Mouse (Mus musculus) layer of hippocampus, adult 2 months (tissue): ENCODE measurements around the gene Sfxn3. TPM values are rescaled to one million over a fixed set of nuclear protein-coding genes. Genes with fewer than 3 reads are reported as not detected.

Source experiments
- DNase-seq, 2 experiments: peaks; one replicate each; pipeline ENCODE4 v3.0.0; 2022; ENCODE audit warnings: low spot score in 2 of 2
- H3K27ac ChIP-seq: fragments of 200-600 bp; 2 replicates; pipeline ENCODE4 v1.8.1; 2022
- H3K4me3 ChIP-seq: fragments of 200-600 bp; 2 replicates; pipeline ENCODE4 v1.8.1; 2022; ENCODE audit warnings: mild to moderate bottlenecking
- CTCF ChIP-seq: fragments of 200-600 bp; conservative IDR thresholded peaks from 2 replicates; pipeline ENCODE4 v1.8.1; 2022; ENCODE audit warnings: antibody characterized with exemption, mild to moderate bottlenecking, moderate library complexity
- total RNA-seq, 2 experiments: library from RNA; stranded (reverse); gene quantifications; 2 replicates each; pipeline ENCODE4 v1.2.3; 2021

Sfxn3 gene
- total RNA-seq, 2 experiments from 2014 or later, result 87.3 to 99.8 TPM

DNA sequence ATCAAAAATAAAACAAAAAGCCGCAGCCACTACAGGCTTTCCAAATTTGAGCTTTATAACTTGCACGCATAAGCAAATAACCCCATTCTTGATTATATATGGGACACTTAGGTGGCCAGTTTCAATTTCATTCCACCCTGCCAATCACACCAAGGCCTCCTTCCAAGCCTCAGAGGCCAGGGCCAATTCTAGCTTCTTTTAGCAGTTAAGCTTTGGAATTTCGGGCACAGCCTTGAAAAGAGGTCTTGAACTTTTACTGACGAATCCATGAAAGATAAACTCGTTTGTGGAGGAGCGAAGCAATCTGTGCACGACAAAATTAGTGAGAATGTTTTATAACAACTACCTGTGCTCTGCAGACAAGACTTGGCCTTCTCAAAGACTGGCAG is 10.4 kb downstream of the Sfxn3 start:
- Histone ChIP-seq H3K4me3 (peak overlapping the region; percentile 54), H3K27ac (peak overlapping the region; percentile 92)
- TF ChIP-seq CTCF, result no peak
- no peak for DNase-seq

GRCm38 (mm10) chr19:45058113-45058839 is 11.0 kb downstream of the Sfxn3 start:
- Histone ChIP-seq H3K4me3 (peak overlapping the region; percentile 54), H3K27ac (peak overlapping the region; percentile 92)
- TF ChIP-seq CTCF, result no peak
- peak; percentile 91 to 94 for DNase-seq

DNA sequence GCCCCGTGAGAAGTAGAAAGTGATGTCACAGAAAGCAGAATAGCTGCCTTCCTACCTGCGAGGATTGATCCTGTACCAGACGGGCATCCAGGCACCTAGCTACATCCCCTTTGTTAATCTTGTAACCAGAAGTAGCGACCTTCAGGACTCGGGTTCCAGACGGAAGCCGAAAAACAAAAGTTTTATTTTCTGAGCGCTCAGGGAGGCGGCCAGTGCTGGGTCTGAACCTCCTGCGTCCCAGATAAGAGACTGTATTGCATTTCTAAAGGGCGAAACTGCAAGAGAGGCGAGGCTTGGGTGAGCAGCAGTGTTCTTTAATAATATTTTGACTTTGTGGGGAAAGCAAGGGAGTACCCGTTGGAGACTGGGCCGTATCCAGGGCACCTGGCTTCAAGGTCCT is 11.5 kb downstream of the Sfxn3 start:
- DNase-seq, result no peak
- H3K4me3 ChIP-seq, result peak overlapping the region; percentile 54
- H3K27ac ChIP-seq, result peak overlapping the region; percentile 92
- no peak for TF ChIP-seq CTCF

DNA sequence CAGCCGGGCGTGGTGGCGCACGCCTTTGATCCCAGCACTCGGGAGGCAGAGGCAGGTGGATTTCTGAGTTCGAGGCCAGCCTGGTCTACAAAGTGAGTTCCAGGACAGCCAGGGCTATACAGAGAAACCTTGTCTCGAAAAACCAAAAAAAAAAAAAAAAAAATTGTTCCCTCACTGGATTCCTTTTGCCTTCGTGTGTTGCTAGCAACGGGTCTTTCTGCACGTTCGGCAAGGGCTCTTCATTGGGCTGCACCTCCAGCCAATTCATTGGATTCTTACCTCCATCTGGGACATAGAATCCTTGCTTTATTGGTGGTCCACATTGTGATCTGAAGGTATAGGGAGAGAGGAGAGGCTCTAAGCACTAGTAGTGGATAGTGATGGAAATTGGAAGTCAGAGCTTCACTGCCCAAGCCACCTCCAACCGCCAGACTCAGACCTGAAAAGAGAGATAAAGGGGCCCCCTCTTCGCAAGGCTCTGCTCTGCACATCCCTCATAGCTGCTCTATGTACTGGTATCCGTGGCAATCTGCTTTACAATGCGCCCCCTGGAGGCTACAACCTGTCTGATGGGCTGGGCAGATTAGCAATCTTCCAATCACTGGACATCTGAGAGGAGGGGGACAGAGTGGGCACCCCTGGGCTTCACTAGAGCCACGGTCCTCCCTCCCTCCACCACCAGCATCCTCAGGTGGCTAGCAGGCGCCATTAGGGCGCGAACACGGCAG is 16.4 kb downstream of the Sfxn3 start:
- peak in 1 of 2 experiments; percentile 61 for DNase-seq
- H3K4me3 ChIP-seq, result no peak overlapping the region
- peak; percentile 84 for TF ChIP-seq CTCF
- H3K27ac ChIP-seq, result no peak overlapping the region

DNA sequence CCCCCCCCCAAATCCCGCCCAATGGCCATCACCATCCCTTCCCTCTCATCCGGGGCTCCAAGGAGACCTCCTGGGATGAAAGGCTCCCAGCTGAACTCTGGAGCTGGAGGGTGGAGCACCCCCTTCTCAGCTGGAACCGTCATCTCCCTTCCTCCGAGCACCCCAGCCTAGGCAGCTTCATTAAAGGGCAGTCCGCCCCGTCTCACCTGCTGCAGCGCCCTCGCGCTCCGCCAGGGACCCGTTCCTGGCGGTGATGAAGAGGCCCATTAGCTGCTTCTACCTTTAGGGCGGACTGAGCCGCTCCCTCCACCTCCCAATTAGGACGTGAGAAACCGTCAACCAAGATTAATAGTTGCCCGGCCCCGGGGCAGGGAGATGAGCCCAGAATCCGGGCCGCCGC is 17.9 kb downstream of the Sfxn3 start:
- no peak for DNase-seq
- 0 out of 2 replicates have a peak, but pooled peaks have one; percentile 7 for TF ChIP-seq CTCF
- H3K27ac ChIP-seq, result no peak overlapping the region
- no peak overlapping the region for H3K4me3 ChIP-seq

GRCm38 (mm10) chr19:45067170-45067569 is 19.9 kb downstream of the Sfxn3 start:
- Histone ChIP-seq H3K27ac (no peak overlapping the region), H3K4me3 (no peak overlapping the region)
- DNase-seq, result no peak
- no peak for TF ChIP-seq CTCF

DNA sequence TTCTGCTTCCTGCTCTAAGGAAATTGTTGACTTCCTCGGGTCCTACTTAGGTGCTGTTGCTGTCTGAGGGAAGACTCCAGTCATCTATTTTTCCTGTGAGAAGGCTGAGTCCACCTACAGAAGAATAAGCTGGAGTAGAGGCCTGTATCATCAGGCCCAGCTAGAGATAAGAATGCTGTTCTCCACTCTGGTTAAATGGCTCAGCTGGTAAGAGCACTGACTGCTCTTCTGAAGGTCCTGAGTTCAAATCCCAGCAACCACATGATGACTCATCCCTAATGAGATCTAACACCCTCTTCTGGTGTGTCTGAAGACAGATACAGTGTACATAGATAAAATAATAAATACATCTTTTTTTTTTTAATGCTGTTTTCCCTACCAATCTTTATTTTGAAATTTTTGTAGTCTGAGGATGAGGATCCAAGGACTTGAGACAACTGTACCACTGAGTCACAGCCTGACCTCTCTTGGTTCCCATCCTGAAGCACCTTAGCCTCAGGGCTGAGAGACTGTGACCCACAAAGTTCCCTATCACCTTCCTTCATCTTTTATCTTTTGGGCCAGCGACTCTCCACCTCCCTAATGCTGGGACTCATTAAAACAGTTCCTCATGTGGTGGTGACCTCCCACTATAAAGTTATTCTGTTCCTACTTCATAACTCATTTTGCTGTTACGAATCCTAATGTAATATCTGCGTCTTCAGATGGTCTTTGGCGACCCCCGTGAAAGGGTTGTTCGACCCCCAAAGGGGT is 20.6 kb downstream of the Sfxn3 start:
- Histone ChIP-seq H3K4me3 (no peak overlapping the region), H3K27ac (no peak overlapping the region)
- TF ChIP-seq CTCF, result no peak
- DNase-seq, result no peak

- Histone ChIP-seq H3K27ac (peak overlapping the region; percentile 100; the same call in 1 of the 2 replicates), H3K4me3 (peak overlapping the region; percentile 93)
- TF ChIP-seq CTCF, result peak; percentile 84
- DNase-seq, result peak; percentile 63 to 86
These were observed 26.7 kb downstream of the Sfxn3 start for GRCm38 (mm10) chr19:45073871-45074542.

DNA sequence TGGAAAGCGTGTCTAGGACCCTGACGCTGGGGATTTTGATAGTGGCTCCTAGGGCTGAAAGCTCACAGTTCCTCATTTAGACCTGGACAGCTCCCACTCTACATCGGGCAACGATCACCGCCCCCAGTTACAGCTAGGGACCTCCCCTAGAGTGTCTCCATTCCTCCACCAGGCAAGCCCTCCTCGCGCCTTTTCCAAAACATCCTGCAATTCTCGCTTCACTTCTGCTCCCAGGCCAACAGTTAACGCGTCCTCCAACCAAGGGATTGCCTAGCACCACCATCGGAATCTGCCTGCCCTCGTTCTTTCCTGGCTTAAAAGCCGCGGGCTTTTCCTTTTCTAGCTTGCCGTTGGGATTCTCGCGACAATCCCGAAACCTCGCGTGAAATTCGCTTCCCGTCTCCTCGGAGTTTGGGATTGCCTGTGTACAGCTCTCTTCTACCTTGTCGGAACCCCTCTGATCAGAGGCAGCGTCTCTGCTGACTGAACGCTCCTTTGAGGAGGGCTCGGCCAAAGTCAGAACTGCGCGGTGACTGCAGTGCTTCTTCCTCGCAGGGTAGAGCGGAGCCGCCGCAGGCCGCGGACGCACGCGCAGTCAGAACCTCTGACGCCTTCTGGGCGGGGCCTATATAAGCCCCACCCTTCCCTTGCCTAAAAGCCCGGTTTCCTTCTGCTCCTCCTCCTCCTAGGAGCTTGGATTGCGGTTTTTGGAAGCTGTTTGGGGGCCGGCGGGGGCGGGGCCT is 27.4 kb downstream of the Sfxn3 start, which contains the start of gene Kazald1:
TSS of gene Kazald1 (plus strand) at position 662 of the 743 bp plus-strand sequence.
- DNase-seq, result peak; percentile 90 to 93
- peak within 1 kb of the TSS; percentile 93 for H3K4me3 ChIP-seq
- TF ChIP-seq CTCF, result no peak
- peak within 1 kb of the TSS; percentile 100 for H3K27ac ChIP-seq

GRCm38 (mm10) chr19:45075323-45076035 is 28.2 kb downstream of the Sfxn3 start:
- H3K4me3 ChIP-seq, result peak overlapping the region; percentile 93
- no peak for TF ChIP-seq CTCF
- peak overlapping the region; percentile 100 for H3K27ac ChIP-seq
- no peak for DNase-seq

- H3K27ac ChIP-seq, result no peak overlapping the region
- TF ChIP-seq CTCF, result no peak
- DNase-seq, result no peak
- H3K4me3 ChIP-seq, result peak overlapping the region; percentile 40; the same call in 1 of the 2 replicates
These were observed 28.8 kb downstream of the Sfxn3 start for GRCm38 (mm10) chr19:45076036-45076575.
